8 mouse cellular contexts compared by ENCODE assay signal in the genomic region with DNA sequence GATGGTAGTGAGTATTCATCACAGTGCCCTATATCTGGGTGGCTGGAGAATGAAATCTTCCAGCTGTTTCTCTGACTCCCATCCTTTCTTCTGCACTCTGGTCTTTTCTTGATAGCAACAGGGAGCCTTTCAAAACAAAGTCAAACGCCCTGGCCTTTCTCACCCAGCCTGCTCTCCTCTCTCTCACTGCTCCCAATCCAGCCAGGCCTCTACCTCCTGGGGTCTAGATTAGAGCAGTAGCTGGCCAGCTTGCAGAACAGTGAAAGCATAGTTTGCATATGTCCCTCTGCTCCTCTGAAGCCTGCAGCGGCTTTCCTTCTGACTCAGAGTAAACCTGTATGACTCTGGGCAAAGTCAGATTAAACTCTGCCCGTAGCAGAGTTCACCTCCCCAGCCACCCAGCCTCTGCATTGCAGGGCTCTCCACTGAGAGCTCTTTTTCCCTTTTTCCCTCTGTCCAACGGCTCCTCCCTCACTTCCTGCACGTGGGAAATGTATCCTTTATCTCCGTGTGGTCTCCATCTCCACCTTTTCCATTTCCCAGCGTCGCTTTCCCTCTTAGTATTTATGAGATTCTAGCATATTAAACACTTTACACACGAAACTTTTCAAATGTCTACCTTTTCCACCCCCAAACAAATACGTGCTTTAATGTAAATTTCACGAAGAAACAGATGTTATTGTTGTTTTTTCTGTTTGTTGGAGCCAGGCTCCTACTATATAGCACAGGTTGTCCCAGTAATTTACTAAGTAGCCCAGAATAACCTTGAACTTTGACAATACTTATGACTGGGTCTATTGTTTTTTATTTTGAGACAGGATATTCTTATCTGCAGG. TPM values are rescaled to one million over a fixed set of nuclear protein-coding genes. Genes with fewer than 3 reads are reported as not detected.
DNase-seq lines count a peak whose midpoint lies in the region; ATAC-seq lines count a peak whose summit lies in the region.

A gene (plus strand): TSS at position 786 of the 836 bp plus-strand sequence.

- peak within 1 kb of the TSS; percentile 41 for H3K4me3 ChIP-seq in kidney, embryonic 16.5 days (ENCODE audit: low read length)
- peak within 1 kb of the TSS; percentile 80 for H3K4me3 ChIP-seq in midbrain, embryonic 14.5 days (replicated peaks; ENCODE audit: low read depth, low read length)

- no peaks in the 10 kb centered on the region for H3K36me3 ChIP-seq in kidney, embryonic 16.5 days (ENCODE audit: insufficient read depth, low read length)
- H3K36me3 ChIP-seq in midbrain, embryonic 14.5 days (ENCODE audit: control insufficient read depth, insufficient read depth, low read length), result no peaks in the 10 kb centered on the region

- peak within 1 kb of the TSS; percentile 82 for H3K27ac ChIP-seq in kidney, embryonic 16.5 days (ENCODE audit: low read length)
- H3K27ac ChIP-seq in midbrain, embryonic 14.5 days (replicated peaks; ENCODE audit: low read depth, low read length), result peak within 1 kb of the TSS; percentile 89

- DNase-seq in kidney, postnatal 25 days, result no peak
- DNase-seq in adrenal gland, adult 2 months, result no peak
- DNase-seq in heart, adult 18-20 months, result peak in 1 of 2 experiments; percentile 34
- no peak for DNase-seq in layer of hippocampus, postnatal 10 days (ENCODE audit: low spot score in 2 of 2)
- no peak for DNase-seq in midbrain, embryonic 14.5 days
- no peak for DNase-seq in cerebellum, adult 11-12 months
- DNase-seq in testis, postnatal 10 days (ENCODE audit: low spot score), result no peak

- peak within 1 kb of the TSS; percentile 59 for H3K4me2 ChIP-seq in kidney, embryonic 16.5 days (replicated peaks; ENCODE audit: low read depth, low read length)
- peak within 1 kb of the TSS; percentile 78 for H3K4me2 ChIP-seq in midbrain, embryonic 14.5 days (ENCODE audit: low read length)

- WGBS in kidney, embryonic 16.5 days, result 40% methylated on average over 11 of the region's 11 CpGs
- WGBS in midbrain, embryonic 14.5 days, result 32% methylated on average over 11 of the region's 11 CpGs

- peak within 1 kb of the TSS; percentile 67 for H3K9ac ChIP-seq in kidney, embryonic 16.5 days (replicated peaks; ENCODE audit: low read length)
- no peak within 1 kb of the TSS; the same call in 1 of the 2 replicates for H3K9ac ChIP-seq in midbrain, embryonic 14.5 days (replicated peaks; ENCODE audit: low read length)

- H3K4me1 ChIP-seq in kidney, embryonic 16.5 days (ENCODE audit: insufficient read depth, low read length), result peaks cover 25% of the 10 kb centered on the region
- peaks cover 14% of the 10 kb centered on the region for H3K4me1 ChIP-seq in midbrain, embryonic 14.5 days (ENCODE audit: control insufficient read depth, insufficient read depth, low read length)

- no peak for ATAC-seq in kidney, embryonic 16.5 days (ENCODE audit: low FRiP score, low TSS enrichment)
- ATAC-seq in midbrain, embryonic 14.5 days (ENCODE audit: low FRiP score, low TSS enrichment), result no peak

- peaks cover 6% of the 10 kb centered on the region; the same call in 1 of the 2 replicates for H3K9me3 ChIP-seq in kidney, embryonic 16.5 days (ENCODE audit: low read length)
- H3K9me3 ChIP-seq in midbrain, embryonic 14.5 days (ENCODE audit: control insufficient read depth, low read length), result no peaks in the 10 kb centered on the region

- no peaks in the 10 kb centered on the region for H3K27me3 ChIP-seq in kidney, embryonic 16.5 days (ENCODE audit: insufficient read depth, low read length)
- no peaks in the 10 kb centered on the region for H3K27me3 ChIP-seq in midbrain, embryonic 14.5 days (ENCODE audit: control insufficient read depth, insufficient read depth, low read length)

RNA-seq across cellular contexts. Expression of the gene that starts here (rescaled TPM):
- polyA plus RNA-seq in kidney, embryonic 16.5 days (2015; fragmentation: Nextera tagmentation; extraction: Ambion mirVana), result 53.5 and 56.2 TPM in 2 replicates
- total RNA-seq in adrenal gland, adult 2 months (2021), result 10 to 100 TPM; 20.7 to 23.9 TPM
- 3.6 and 4.1 TPM in 2 replicates for polyA plus RNA-seq in adrenal gland, adult 2 months (2012; rRNA removed)
- 10 to 100 TPM; 16.1 to 16.5 TPM for total RNA-seq in heart, adult 18-20 months (2021)
- 10 to 100 TPM; 16.8 to 17.5 TPM for total RNA-seq in layer of hippocampus, postnatal 10 days (2021)
- 34.3 and 42.3 TPM in 2 replicates for polyA plus RNA-seq in midbrain, embryonic 14.5 days (2014; fragmentation: Nextera tagmentation; extraction: Ambion mirVana)
